Mouse (Mus musculus): Measurements from ENCODE around the gene Slc25a40. TPM values are rescaled to one million over a fixed set of nuclear protein-coding genes. Genes with fewer than 3 reads are reported as not detected.

The Slc25a40 gene
- polyA plus RNA-seq, 1 experiment from 2014 or later, result 9.6 TPM

- Histone ChIP-seq H3K36me3 (ENCODE audit: poor library complexity, severe bottlenecking) (peaks cover 8% of the 10 kb centered on the region; the same call in 1 of the 2 replicates), H3K4me2 (peak overlapping the region; percentile 73), H3K27ac (no peak overlapping the region), H3K27me3 (no peaks in the 10 kb centered on the region), H3K9ac (peak overlapping the region; percentile 82; the same call in 1 of the 2 replicates), H3K4me1 (peaks cover 16% of the 10 kb centered on the region), H3K4me3 (peak overlapping the region; percentile 77), H3K9me3 (replicated peaks) (no peaks in the 10 kb centered on the region)
- no peak for ATAC-seq
- 19% methylated on average over 7 of the region's 7 CpGs for WGBS
Measured at GRCm38 (mm10) chr5:8424116-8424515, 1.5 kb downstream of the Slc25a40 start.

- Histone ChIP-seq H3K36me3 (ENCODE audit: poor library complexity, severe bottlenecking) (peaks cover 4% of the 10 kb centered on the region; the same call in 1 of the 2 replicates), H3K9me3 (replicated peaks) (no peaks in the 10 kb centered on the region), H3K27ac (no peak overlapping the region), H3K4me1 (peaks cover 14% of the 10 kb centered on the region), H3K4me3 (no peak overlapping the region), H3K27me3 (no peaks in the 10 kb centered on the region), H3K9ac (no peak overlapping the region), H3K4me2 (no peak overlapping the region)
- no peak for ATAC-seq
- 88% methylated on average over 5 of the region's 5 CpGs for WGBS
Measured at GRCm38 (mm10) chr5:8425899-8426298, 3.2 kb downstream of the Slc25a40 start.

- Histone ChIP-seq H3K4me1 (no peaks in the 10 kb centered on the region), H3K4me2 (no peak overlapping the region), H3K4me3 (no peak overlapping the region), H3K9ac (no peak overlapping the region), H3K36me3 (ENCODE audit: poor library complexity, severe bottlenecking) (peaks cover 19% of the 10 kb centered on the region; the same call in 1 of the 2 replicates), H3K9me3 (replicated peaks) (no peaks in the 10 kb centered on the region), H3K27ac (no peak overlapping the region), H3K27me3 (no peaks in the 10 kb centered on the region)
- WGBS, result 95% methylated on average over 5 of the region's 5 CpGs
- no peak for ATAC-seq
Measured at GRCm38 (mm10) chr5:8437481-8438156, 15.0 kb downstream of the Slc25a40 start.

GRCm38 (mm10) chr5:8439095-8439494 lies 16.4 kb downstream of the Slc25a40 start:
- Histone ChIP-seq H3K4me2 (no peak overlapping the region), H3K27ac (no peak overlapping the region), H3K9me3 (replicated peaks) (no peaks in the 10 kb centered on the region), H3K4me1 (no peaks in the 10 kb centered on the region), H3K36me3 (ENCODE audit: poor library complexity, severe bottlenecking) (peaks cover 19% of the 10 kb centered on the region; the same call in 1 of the 2 replicates), H3K27me3 (no peaks in the 10 kb centered on the region), H3K4me3 (no peak overlapping the region), H3K9ac (no peak overlapping the region)
- WGBS, result 85% methylated on average over 2 of the region's 2 CpGs
- no peak for ATAC-seq

GRCm38 (mm10) chr5:8455565-8455964 lies 32.9 kb downstream of the Slc25a40 start:
- H3K9ac ChIP-seq, result no peak overlapping the region
- no peak overlapping the region for H3K4me3 ChIP-seq
- H3K36me3 ChIP-seq (ENCODE audit: poor library complexity, severe bottlenecking), result peaks cover 21% of the 10 kb centered on the region
- H3K4me1 ChIP-seq, result no peaks in the 10 kb centered on the region
- H3K4me2 ChIP-seq, result no peak overlapping the region
- no peak overlapping the region for H3K27ac ChIP-seq
- no peaks in the 10 kb centered on the region for H3K9me3 ChIP-seq (replicated peaks)
- H3K27me3 ChIP-seq, result no peaks in the 10 kb centered on the region
- no peak for ATAC-seq

- H3K36me3 ChIP-seq (ENCODE audit: poor library complexity, severe bottlenecking), result peaks cover 21% of the 10 kb centered on the region
- no peaks in the 10 kb centered on the region for H3K4me1 ChIP-seq
- no peak for ATAC-seq
- no peaks in the 10 kb centered on the region for H3K9me3 ChIP-seq (replicated peaks)
- no peak overlapping the region for H3K9ac ChIP-seq
- no peaks in the 10 kb centered on the region for H3K27me3 ChIP-seq
- 89% methylated on average over 5 of the region's 5 CpGs for WGBS
- H3K4me2 ChIP-seq, result no peak overlapping the region
- H3K4me3 ChIP-seq, result no peak overlapping the region
- H3K27ac ChIP-seq, result no peak overlapping the region
Measured at GRCm38 (mm10) chr5:8456561-8456960, 33.9 kb downstream of the Slc25a40 start.

GRCm38 (mm10) chr5:8487989-8488700 lies 65.5 kb downstream of the Slc25a40 start:
- no peak overlapping the region for H3K4me2 ChIP-seq
- H3K9me3 ChIP-seq (replicated peaks), result no peaks in the 10 kb centered on the region
- peak overlapping the region; percentile 72 for H3K27ac ChIP-seq

GRCm38 (mm10) chr5:8488701-8489297 lies 66.1 kb downstream of the Slc25a40 start:
- no peak overlapping the region for H3K4me2 ChIP-seq
- H3K36me3 ChIP-seq (ENCODE audit: poor library complexity, severe bottlenecking), result no peaks in the 10 kb centered on the region
- H3K4me1 ChIP-seq, result peaks cover 12% of the 10 kb centered on the region
- no peaks in the 10 kb centered on the region for H3K27me3 ChIP-seq
- H3K9me3 ChIP-seq (replicated peaks), result no peaks in the 10 kb centered on the region
- H3K9ac ChIP-seq, result no peak overlapping the region; the same call in 1 of the 2 replicates
- peak overlapping the region; percentile 72 for H3K27ac ChIP-seq
- peak; percentile 57; the same call in 1 of the 2 replicates for ATAC-seq
- 10% methylated on average over 2 of the region's 2 CpGs for WGBS
- no peak overlapping the region for H3K4me3 ChIP-seq

More at GRCm38 (mm10) chr5:8487989-8488700, 65.5 kb downstream of the Slc25a40 start:
- Histone ChIP-seq H3K4me1 (peaks cover 12% of the 10 kb centered on the region), H3K9ac (no peak overlapping the region; the same call in 1 of the 2 replicates), H3K36me3 (ENCODE audit: poor library complexity, severe bottlenecking) (no peaks in the 10 kb centered on the region), H3K4me3 (no peak overlapping the region), H3K27me3 (no peaks in the 10 kb centered on the region)
- 36% methylated on average over 4 of the region's 4 CpGs for WGBS
- peak; percentile 61 for ATAC-seq

- no peak overlapping the region for H3K27ac ChIP-seq
- peak; percentile 81 for ATAC-seq
Measured at GRCm38 (mm10) chr5:8489471-8490110, 66.9 kb downstream of the Slc25a40 start.

GRCm38 (mm10) chr5:8491778-8492177 lies 69.1 kb downstream of the Slc25a40 start:
- Histone ChIP-seq H3K4me2 (no peak overlapping the region), H3K27ac (no peak overlapping the region), H3K27me3 (no peaks in the 10 kb centered on the region), H3K4me1 (peaks cover 12% of the 10 kb centered on the region), H3K4me3 (no peak overlapping the region), H3K36me3 (ENCODE audit: poor library complexity, severe bottlenecking) (no peaks in the 10 kb centered on the region), H3K9me3 (replicated peaks) (no peaks in the 10 kb centered on the region), H3K9ac (no peak overlapping the region)
- WGBS, result 48% methylated on average over 4 of the region's 4 CpGs
- ATAC-seq, result no peak

More at GRCm38 (mm10) chr5:8489471-8490110, 66.9 kb downstream of the Slc25a40 start:
- no peaks in the 10 kb centered on the region for H3K36me3 ChIP-seq (ENCODE audit: poor library complexity, severe bottlenecking)
- H3K4me1 ChIP-seq, result peaks cover 12% of the 10 kb centered on the region
- H3K9me3 ChIP-seq (replicated peaks), result no peaks in the 10 kb centered on the region
- no peak overlapping the region for H3K9ac ChIP-seq
- WGBS, result 25% methylated on average over 6 of the region's 6 CpGs
- no peak overlapping the region for H3K4me3 ChIP-seq
- no peaks in the 10 kb centered on the region for H3K27me3 ChIP-seq
- H3K4me2 ChIP-seq, result no peak overlapping the region

Measured in forebrain, embryonic 13.5 days (tissue).